Mouse (Mus musculus): Measurements from ENCODE around the gene Zdhhc14. TPM values are rescaled to one million over a fixed set of nuclear protein-coding genes. Genes with fewer than 3 reads are reported as not detected.

Zdhhc14 gene
- polyA plus RNA-seq, 1 experiment from 2014 or later = 1.6 TPM

- no peak for TF ChIP-seq CTCF (IDR thresholded peaks at IDR 0.05; ENCODE audit: low read depth)
- H3K27ac ChIP-seq (ENCODE audit: low read depth) = no peak overlapping the region
- H3K4me1 ChIP-seq (ENCODE audit: insufficient read depth) = no peaks in the 10 kb centered on the region
- H3K36me3 ChIP-seq (ENCODE audit: insufficient read depth) = no peaks in the 10 kb centered on the region
- H3K27me3 ChIP-seq (ENCODE audit: insufficient read depth, low read length) = no peaks in the 10 kb centered on the region
- DNase-seq (no peak), ATAC-seq (ENCODE audit: insufficient read depth) (no peak)
- no peak overlapping the region for H3K4me3 ChIP-seq (ENCODE audit: low read depth, low read length)
- no peak overlapping the region for H3K9ac ChIP-seq
- H3K4me2 ChIP-seq = no peak overlapping the region
- 76% methylated on average over 4 of the region's 4 CpGs for WGBS
- H3K9me3 ChIP-seq (ENCODE audit: low read depth, low read length) = no peaks in the 10 kb centered on the region
Measured at GRCm38 (mm10) chr17:5655536-5655935, 163.2 kb downstream of the Zdhhc14 start.

GRCm38 (mm10) chr17:5660317-5661080, 168.1 kb downstream of the Zdhhc14 start:
- H3K4me2 ChIP-seq = no peak overlapping the region
- no peak overlapping the region for H3K27ac ChIP-seq (ENCODE audit: low read depth)
- no peak for TF ChIP-seq CTCF (IDR thresholded peaks at IDR 0.05; ENCODE audit: low read depth)
- no peaks in the 10 kb centered on the region for H3K36me3 ChIP-seq (ENCODE audit: insufficient read depth)
- H3K9ac ChIP-seq = no peak overlapping the region
- H3K4me1 ChIP-seq (ENCODE audit: insufficient read depth) = no peaks in the 10 kb centered on the region
- H3K27me3 ChIP-seq (ENCODE audit: insufficient read depth, low read length) = no peaks in the 10 kb centered on the region
- no peak overlapping the region for H3K4me3 ChIP-seq (ENCODE audit: low read depth, low read length)
- DNase-seq (no peak), ATAC-seq (ENCODE audit: insufficient read depth) (no peak)
- no peaks in the 10 kb centered on the region for H3K9me3 ChIP-seq (ENCODE audit: low read depth, low read length)
- 65% methylated on average over 8 of the region's 8 CpGs for whole genome bisulfite sequencing

GRCm38 (mm10) chr17:5666652-5667051, 174.3 kb downstream of the Zdhhc14 start:
- H3K4me1 ChIP-seq (ENCODE audit: insufficient read depth) = no peaks in the 10 kb centered on the region
- DNase-seq (no peak), ATAC-seq (ENCODE audit: insufficient read depth) (no peak)
- no peaks in the 10 kb centered on the region for H3K36me3 ChIP-seq (ENCODE audit: insufficient read depth)
- no peaks in the 10 kb centered on the region for H3K9me3 ChIP-seq (ENCODE audit: low read depth, low read length)
- H3K27me3 ChIP-seq (ENCODE audit: insufficient read depth, low read length) = no peaks in the 10 kb centered on the region
- no peak for TF ChIP-seq CTCF (IDR thresholded peaks at IDR 0.05; ENCODE audit: low read depth)
- 70% methylated on average over 8 of the region's 8 CpGs for WGBS
- H3K9ac ChIP-seq = no peak overlapping the region
- H3K4me3 ChIP-seq (ENCODE audit: low read depth, low read length) = no peak overlapping the region
- H3K27ac ChIP-seq (ENCODE audit: low read depth) = no peak overlapping the region
- no peak overlapping the region for H3K4me2 ChIP-seq

GRCm38 (mm10) chr17:5668456-5668855, 176.1 kb downstream of the Zdhhc14 start:
- H3K9ac ChIP-seq = no peak overlapping the region
- H3K4me1 ChIP-seq (ENCODE audit: insufficient read depth) = no peaks in the 10 kb centered on the region
- no peak overlapping the region for H3K4me3 ChIP-seq (ENCODE audit: low read depth, low read length)
- no peaks in the 10 kb centered on the region for H3K9me3 ChIP-seq (ENCODE audit: low read depth, low read length)
- no peak overlapping the region for H3K4me2 ChIP-seq
- H3K27ac ChIP-seq (ENCODE audit: low read depth) = no peak overlapping the region
- H3K36me3 ChIP-seq (ENCODE audit: insufficient read depth) = no peaks in the 10 kb centered on the region
- DNase-seq (no peak), ATAC-seq (ENCODE audit: insufficient read depth) (no peak)
- WGBS = 33% methylated on average over 3 of the region's 3 CpGs
- no peak for TF ChIP-seq CTCF (IDR thresholded peaks at IDR 0.05; ENCODE audit: low read depth)
- H3K27me3 ChIP-seq (ENCODE audit: insufficient read depth, low read length) = no peaks in the 10 kb centered on the region

GRCm38 (mm10) chr17:5668981-5669380, 176.6 kb downstream of the Zdhhc14 start:
- no peaks in the 10 kb centered on the region for H3K4me1 ChIP-seq (ENCODE audit: insufficient read depth)
- no peak for TF ChIP-seq CTCF (IDR thresholded peaks at IDR 0.05; ENCODE audit: low read depth)
- H3K9ac ChIP-seq = no peak overlapping the region
- no peaks in the 10 kb centered on the region for H3K27me3 ChIP-seq (ENCODE audit: insufficient read depth, low read length)
- no peak overlapping the region for H3K4me2 ChIP-seq
- H3K36me3 ChIP-seq (ENCODE audit: insufficient read depth) = no peaks in the 10 kb centered on the region
- H3K27ac ChIP-seq (ENCODE audit: low read depth) = no peak overlapping the region
- no peak overlapping the region for H3K4me3 ChIP-seq (ENCODE audit: low read depth, low read length)
- 61% methylated on average over 7 of the region's 7 CpGs for WGBS
- DNase-seq (no peak), ATAC-seq (ENCODE audit: insufficient read depth) (no peak)
- no peaks in the 10 kb centered on the region for H3K9me3 ChIP-seq (ENCODE audit: low read depth, low read length)

GRCm38 (mm10) chr17:5675951-5676350, 183.6 kb downstream of the Zdhhc14 start:
- no peak for TF ChIP-seq CTCF (IDR thresholded peaks at IDR 0.05; ENCODE audit: low read depth)
- no peaks in the 10 kb centered on the region for H3K36me3 ChIP-seq (ENCODE audit: insufficient read depth)

GRCm38 (mm10) chr17:5679315-5679714, 187.0 kb downstream of the Zdhhc14 start:
- Histone ChIP-seq H3K36me3 (ENCODE audit: insufficient read depth) (no peaks in the 10 kb centered on the region), H3K4me2 (no peak overlapping the region), H3K27me3 (ENCODE audit: insufficient read depth, low read length) (no peaks in the 10 kb centered on the region), H3K4me1 (ENCODE audit: insufficient read depth) (no peaks in the 10 kb centered on the region), H3K9ac (no peak overlapping the region), H3K27ac (ENCODE audit: low read depth) (no peak overlapping the region), H3K9me3 (ENCODE audit: low read depth, low read length) (no peaks in the 10 kb centered on the region), H3K4me3 (ENCODE audit: low read depth, low read length) (no peak overlapping the region)
- ATAC-seq (ENCODE audit: insufficient read depth) = no peak
- DNase-seq = no peak
- no peak for TF ChIP-seq CTCF (IDR thresholded peaks at IDR 0.05; ENCODE audit: low read depth)
- WGBS = 47% methylated on average over 1 of the region's 1 CpGs

More at GRCm38 (mm10) chr17:5675951-5676350, 183.6 kb downstream of the Zdhhc14 start:
- no peaks in the 10 kb centered on the region for H3K9me3 ChIP-seq (ENCODE audit: low read depth, low read length)
- H3K9ac ChIP-seq = no peak overlapping the region
- no peak for DNase-seq
- H3K4me3 ChIP-seq (ENCODE audit: low read depth, low read length) = no peak overlapping the region
- WGBS = 43% methylated on average over 8 of the region's 8 CpGs
- H3K27ac ChIP-seq (ENCODE audit: low read depth) = no peak overlapping the region
- no peaks in the 10 kb centered on the region for H3K4me1 ChIP-seq (ENCODE audit: insufficient read depth)
- ATAC-seq (ENCODE audit: insufficient read depth) = no peak
- H3K27me3 ChIP-seq (ENCODE audit: insufficient read depth, low read length) = no peaks in the 10 kb centered on the region
- no peak overlapping the region for H3K4me2 ChIP-seq

Data from lung, embryonic 14.5 days (tissue).